ENCODE assay signal across 10 mouse cellular contexts in the genomic region with DNA sequence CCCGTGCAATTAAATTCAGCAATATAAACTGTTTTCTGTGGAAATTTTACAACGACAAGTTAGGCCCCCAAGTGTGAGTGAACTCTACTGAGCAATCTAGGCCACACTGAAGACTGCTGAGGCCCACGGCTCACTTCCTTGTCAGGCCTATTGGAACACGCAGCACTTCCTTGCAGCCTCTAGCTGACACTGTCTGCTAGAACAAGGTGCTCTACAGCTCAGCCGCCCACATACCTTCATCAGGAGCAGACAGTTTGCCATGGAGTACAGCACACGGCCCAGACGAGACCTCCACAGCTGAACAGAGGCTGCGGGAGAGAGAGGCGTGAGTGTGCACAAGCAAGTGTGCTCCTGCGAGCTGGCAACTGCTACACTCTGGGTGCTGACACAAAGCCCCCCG. TPM values are rescaled to one million over a fixed set of nuclear protein-coding genes. Genes with fewer than 3 reads are reported as not detected.
A peak's percentile ranks its signal among the peaks of the same experiment; 100 is the strongest.
DNase-seq lines count a peak whose midpoint lies in the region; ATAC-seq and TF ChIP-seq lines count a peak whose summit lies in the region.
"Had no signal": no experiment of that assay in that cellular context is flagged by ENCODE, and none has a peak within 500 bp of the region (broad histone marks: within the 10 kb centered on the region; RNA-seq: fewer than 3 reads in every experiment).

No protein-coding gene starts in this region.

- H3K4me3 ChIP-seq in hindbrain, embryonic 15.5 days = no peak overlapping the region
- H3K4me3 ChIP-seq in hindbrain, embryonic 11.5 days (ENCODE audit: low read depth, low read length) = no peak overlapping the region
- peak overlapping the region; percentile 67 for H3K4me3 ChIP-seq in E14TG2a.4 (replicated peaks; ENCODE audit: low read length)
- no peak overlapping the region for H3K4me3 ChIP-seq in forebrain, embryonic 15.5 days
- no peak overlapping the region for H3K4me3 ChIP-seq in limb, embryonic 14.5 days (replicated peaks; ENCODE audit: low read length)
- H3K4me3 ChIP-seq: embryonic facial prominence, embryonic 12.5 days; liver, embryonic 15.5 days had no signal

- no peaks in the 10 kb centered on the region for H3K36me3 ChIP-seq in hindbrain, embryonic 15.5 days
- no peaks in the 10 kb centered on the region for H3K36me3 ChIP-seq in hindbrain, embryonic 11.5 days (ENCODE audit: control insufficient read depth, insufficient read depth, low read length)
- H3K36me3 ChIP-seq in E14TG2a.4 (ENCODE audit: insufficient read depth, low read length) = peaks cover 35% of the 10 kb centered on the region
- no peaks in the 10 kb centered on the region for H3K36me3 ChIP-seq in forebrain, embryonic 15.5 days
- peaks cover 13% of the 10 kb centered on the region for H3K36me3 ChIP-seq in limb, embryonic 14.5 days (ENCODE audit: control insufficient read depth, insufficient read depth, low read length)

- no peak overlapping the region for H3K4me2 ChIP-seq in hindbrain, embryonic 15.5 days
- no peak overlapping the region for H3K4me2 ChIP-seq in hindbrain, embryonic 11.5 days (replicated peaks; ENCODE audit: low read depth, low read length)
- H3K4me2 ChIP-seq in forebrain, embryonic 15.5 days (replicated peaks) = no peak overlapping the region
- H3K4me2 ChIP-seq in limb, embryonic 14.5 days (replicated peaks; ENCODE audit: low read depth, low read length, severe bottlenecking) = no peak overlapping the region
- H3K4me2 ChIP-seq: embryonic facial prominence, embryonic 12.5 days; liver, embryonic 15.5 days had no signal

- no peak for DNase-seq in hindbrain, embryonic 11.5 days (ENCODE audit: low spot score)
- no peak for DNase-seq in limb, embryonic 14.5 days (ENCODE audit: low spot score)
- no peak for DNase-seq in kidney, adult 18-20 months
- DNase-seq in heart, postnatal 10 days = no peak
- DNase-seq in kidney, postnatal 14 days = no peak

- ATAC-seq in hindbrain, embryonic 15.5 days (ENCODE audit: low FRiP score, low read depth) = no peak
- no peak for ATAC-seq in hindbrain, embryonic 11.5 days (ENCODE audit: low FRiP score)
- ATAC-seq in forebrain, embryonic 15.5 days (replicated peaks) = no peak
- no peak for ATAC-seq in limb, embryonic 14.5 days (ENCODE audit: low FRiP score, low read depth)

- H3K27me3 ChIP-seq in hindbrain, embryonic 15.5 days = no peaks in the 10 kb centered on the region
- no peaks in the 10 kb centered on the region; the same call in 1 of the 2 replicates for H3K27me3 ChIP-seq in hindbrain, embryonic 11.5 days (ENCODE audit: control insufficient read depth, insufficient read depth, low read length)
- H3K27me3 ChIP-seq in E14TG2a.4 (ENCODE audit: insufficient read depth, low read length) = no peaks in the 10 kb centered on the region
- no peaks in the 10 kb centered on the region for H3K27me3 ChIP-seq in forebrain, embryonic 15.5 days
- no peaks in the 10 kb centered on the region for H3K27me3 ChIP-seq in limb, embryonic 14.5 days (ENCODE audit: control insufficient read depth, insufficient read depth, low read length)
- H3K27me3 ChIP-seq: embryonic facial prominence, embryonic 12.5 days; liver, embryonic 15.5 days had no signal

- no peak for TF ChIP-seq POLR2A in limb, embryonic 14.5 days (IDR thresholded peaks at IDR 0.05; ENCODE audit: borderline replicate concordance, extremely low read depth, insufficient read depth, insufficient read length)

- TF ChIP-seq CTCF in E14TG2a.4 (conservative IDR thresholded peaks at IDR 0.05; ENCODE audit: low read length) = no peak

- H3K9me3 ChIP-seq in hindbrain, embryonic 15.5 days = no peaks in the 10 kb centered on the region
- H3K9me3 ChIP-seq in hindbrain, embryonic 11.5 days (ENCODE audit: control insufficient read depth, low read length) = no peaks in the 10 kb centered on the region
- no peaks in the 10 kb centered on the region for H3K9me3 ChIP-seq in E14TG2a.4 (ENCODE audit: low read length)
- H3K9me3 ChIP-seq in forebrain, embryonic 15.5 days = no peaks in the 10 kb centered on the region
- H3K9me3 ChIP-seq in limb, embryonic 14.5 days (ENCODE audit: control insufficient read depth, low read length) = no peaks in the 10 kb centered on the region
- H3K9me3 ChIP-seq: embryonic facial prominence, embryonic 12.5 days; liver, embryonic 15.5 days had no signal

- 84% methylated on average over 11 of the region's 11 CpGs for WGBS in hindbrain, embryonic 15.5 days
- WGBS in hindbrain, embryonic 11.5 days = 89% methylated on average over 11 of the region's 11 CpGs
- 62% methylated on average over 11 of the region's 11 CpGs for WGBS in forebrain, embryonic 15.5 days
- WGBS in limb, embryonic 14.5 days = 67% methylated on average over 11 of the region's 11 CpGs

- H3K4me1 ChIP-seq in hindbrain, embryonic 15.5 days (replicated peaks) = peaks cover 37% of the 10 kb centered on the region
- H3K4me1 ChIP-seq in hindbrain, embryonic 11.5 days (replicated peaks; ENCODE audit: control insufficient read depth, insufficient read depth, low read length) = no peaks in the 10 kb centered on the region; the same call in 1 of the 2 replicates
- peaks cover 54% of the 10 kb centered on the region for H3K4me1 ChIP-seq in E14TG2a.4 (replicated peaks; ENCODE audit: low read depth, low read length)
- H3K4me1 ChIP-seq in forebrain, embryonic 15.5 days = peaks cover 42% of the 10 kb centered on the region
- no peaks in the 10 kb centered on the region; the same call in 1 of the 2 replicates for H3K4me1 ChIP-seq in limb, embryonic 14.5 days (ENCODE audit: control insufficient read depth, insufficient read depth, low read length)
- H3K4me1 ChIP-seq: liver, embryonic 15.5 days had no signal

- H3K9ac ChIP-seq in hindbrain, embryonic 15.5 days = no peak overlapping the region
- H3K9ac ChIP-seq in hindbrain, embryonic 11.5 days (ENCODE audit: low read depth, low read length) = no peak overlapping the region
- peak overlapping the region; percentile 22; the same call in 1 of the 2 replicates for H3K9ac ChIP-seq in forebrain, embryonic 15.5 days (replicated peaks)
- 0 out of 2 replicates have a peak overlapping the region, but pooled peaks have one; percentile 8 for H3K9ac ChIP-seq in limb, embryonic 14.5 days (ENCODE audit: low read depth, low read length, severe bottlenecking)
- H3K9ac ChIP-seq: embryonic facial prominence, embryonic 12.5 days; liver, embryonic 15.5 days had no signal

- H3K27ac ChIP-seq in hindbrain, embryonic 15.5 days (replicated peaks) = peak overlapping the region; percentile 89
- H3K27ac ChIP-seq in hindbrain, embryonic 11.5 days (ENCODE audit: low read depth, low read length) = no peak overlapping the region
- H3K27ac ChIP-seq in forebrain, embryonic 15.5 days (replicated peaks) = peak overlapping the region; percentile 94
- H3K27ac ChIP-seq in limb, embryonic 14.5 days (replicated peaks; ENCODE audit: low read depth, low read length) = no peak overlapping the region
- H3K27ac ChIP-seq: embryonic facial prominence, embryonic 12.5 days; liver, embryonic 15.5 days had no signal

- intact Hi-C loops in heart, postnatal 10 days (cut with DNase I) = loop anchor here (5.0 to 10.0 kb wide), 3 partner anchors 81 to 923 kb away; no protein-coding TSS in a partner anchor

RNA-seq across cellular contexts. Expression of gene Adi1, which starts 26.3 kb away (rescaled TPM):
- 29.4 and 30.0 TPM in 2 replicates for polyA plus RNA-seq in hindbrain, embryonic 15.5 days (2015; fragmentation: Nextera tagmentation; extraction: Ambion mirVana)
- polyA plus RNA-seq in hindbrain, embryonic 11.5 days (2014; fragmentation: Nextera tagmentation; extraction: Ambion mirVana) = 51.5 and 53.5 TPM in 2 replicates
- polyA plus RNA-seq in forebrain, embryonic 15.5 days (2015; fragmentation: Nextera tagmentation; extraction: Ambion mirVana) = 39.8 and 41.7 TPM in 2 replicates
- 23.4 and 27.9 TPM in 2 replicates for polyA plus RNA-seq in limb, embryonic 14.5 days (2012; rRNA removed)
- polyA plus RNA-seq in limb, embryonic 14.5 days (2014; fragmentation: Nextera tagmentation; extraction: Ambion mirVana) = 66.3 and 66.7 TPM in 2 replicates
- total RNA-seq in heart, postnatal 10 days (2021) = 10 to 100 TPM; 34.7 to 38.3 TPM

RNA-seq across cellular contexts. Expression of gene Trappc12, which starts 49.0 kb away (rescaled TPM):
- 40.2 and 43.1 TPM in 2 replicates for polyA plus RNA-seq in hindbrain, embryonic 15.5 days (2015; fragmentation: Nextera tagmentation; extraction: Ambion mirVana)
- polyA plus RNA-seq in hindbrain, embryonic 11.5 days (2014; fragmentation: Nextera tagmentation; extraction: Ambion mirVana) = 36.6 and 38.4 TPM in 2 replicates
- 43.7 and 45.0 TPM in 2 replicates for polyA plus RNA-seq in forebrain, embryonic 15.5 days (2015; fragmentation: Nextera tagmentation; extraction: Ambion mirVana)
- 36.0 and 41.1 TPM in 2 replicates for polyA plus RNA-seq in limb, embryonic 14.5 days (2012; rRNA removed)
- polyA plus RNA-seq in limb, embryonic 14.5 days (2014; fragmentation: Nextera tagmentation; extraction: Ambion mirVana) = 37.2 and 43.1 TPM in 2 replicates
- total RNA-seq in heart, postnatal 10 days (2021) = 10 to 100 TPM; 27.1 to 31.4 TPM

RNA-seq across cellular contexts. Expression of gene Eipr1, which starts 50.3 kb away (rescaled TPM):
- 70.9 and 71.8 TPM in 2 replicates for polyA plus RNA-seq in hindbrain, embryonic 15.5 days (2015; fragmentation: Nextera tagmentation; extraction: Ambion mirVana)
- 50.0 and 50.1 TPM in 2 replicates for polyA plus RNA-seq in hindbrain, embryonic 11.5 days (2014; fragmentation: Nextera tagmentation; extraction: Ambion mirVana)
- 75.2 and 76.8 TPM in 2 replicates for polyA plus RNA-seq in forebrain, embryonic 15.5 days (2015; fragmentation: Nextera tagmentation; extraction: Ambion mirVana)
- polyA plus RNA-seq in limb, embryonic 14.5 days (2012; rRNA removed) = 18.8 and 22.0 TPM in 2 replicates
- polyA plus RNA-seq in limb, embryonic 14.5 days (2014; fragmentation: Nextera tagmentation; extraction: Ambion mirVana) = 29.8 and 31.2 TPM in 2 replicates
- 10 to 100 TPM in 1 of 2 experiments, 1 to 10 TPM in 1; 9.8 to 11.2 TPM for total RNA-seq in heart, postnatal 10 days (2021)

RNA-seq across cellular contexts. Expression of gene Rnaseh1, which starts 51.9 kb away (rescaled TPM):
- polyA plus RNA-seq in hindbrain, embryonic 15.5 days (2015; fragmentation: Nextera tagmentation; extraction: Ambion mirVana) = 20.5 and 25.2 TPM in 2 replicates
- polyA plus RNA-seq in hindbrain, embryonic 11.5 days (2014; fragmentation: Nextera tagmentation; extraction: Ambion mirVana) = 25.4 and 27.7 TPM in 2 replicates
- polyA plus RNA-seq in forebrain, embryonic 15.5 days (2015; fragmentation: Nextera tagmentation; extraction: Ambion mirVana) = 29.8 and 31.0 TPM in 2 replicates
- polyA plus RNA-seq in limb, embryonic 14.5 days (2012; rRNA removed) = 23.7 and 31.9 TPM in 2 replicates
- polyA plus RNA-seq in limb, embryonic 14.5 days (2014; fragmentation: Nextera tagmentation; extraction: Ambion mirVana) = 26.5 and 26.6 TPM in 2 replicates
- 1 to 10 TPM; 7.5 to 8.7 TPM for total RNA-seq in heart, postnatal 10 days (2021)

Comparison
In these comparisons a context has a peak if more than half of its experiments do, and no peak if none do; other contexts are left out.
1. H3K27ac ChIP-seq: peak in hindbrain, embryonic 15.5 days (single experiment) and forebrain, embryonic 15.5 days (single experiment); none in hindbrain, embryonic 11.5 days (single experiment) and limb, embryonic 14.5 days (single experiment).
2. H3K9ac ChIP-seq: peak in forebrain, embryonic 15.5 days (single experiment) and limb, embryonic 14.5 days (single experiment); none in hindbrain, embryonic 15.5 days (single experiment) and hindbrain, embryonic 11.5 days (single experiment).